Mouse (Mus musculus) heart, embryonic 14.5 days (tissue): ENCODE data around the gene Crcp. TPM values are rescaled to one million over a fixed set of nuclear protein-coding genes. Genes with fewer than 3 reads are reported as not detected.

Experiments
- ATAC-seq: fragments of 200-750 bp; cut with Nextera tagmentation; 2 replicates; pipeline ENCODE4 v1.8.0; 2017; ENCODE audit warnings: low read depth, moderate TSS enrichment; ENCODE audit not compliant: insufficient number of reproducible peaks, insufficient read depth, low FRiP score
- H3K27ac ChIP-seq, 2 experiments: fragments of 200-500 bp in 1 of 2; fragments of 300-500 bp in 1 of 2; sonication (generic) in 1 of 2; replicated peaks in 1 of 2; 2 replicates each; pipeline ENCODE4 v1.5.1; 2012 to 2014; ENCODE audit warnings: low read depth in 2 of 2, low read length in 2 of 2, control low read depth in 1 of 2, mild to moderate bottlenecking in 1 of 2, mixed read lengths in 1 of 2; ENCODE audit not compliant: control insufficient read depth in 1 of 2, insufficient read depth in 1 of 2
- H3K27me3 ChIP-seq: fragments of 300-500 bp; sonication (generic); 2 replicates; pipeline ENCODE4 v1.6.1; 2014; ENCODE audit warnings: mild to moderate bottlenecking, low read length, control low read depth; ENCODE audit not compliant: control insufficient read depth, insufficient read depth
- H3K36me3 ChIP-seq: fragments of 300-500 bp; sonication (generic); 2 replicates; pipeline ENCODE4 v1.6.1; 2014; ENCODE audit warnings: mild to moderate bottlenecking, control low read depth, low read length, mixed read lengths; ENCODE audit not compliant: control insufficient read depth, insufficient read depth
- H3K4me1 ChIP-seq, 2 experiments: fragments of 200-500 bp in 1 of 2; fragments of 300-500 bp in 1 of 2; sonication (generic) in 1 of 2; 2 replicates each; pipeline ENCODE4 v1.6.1; 2012 to 2014; ENCODE audit warnings: low read length in 2 of 2, control low read depth in 1 of 2, mixed read lengths in 1 of 2; ENCODE audit not compliant: control insufficient read depth in 2 of 2, insufficient read depth in 2 of 2
- H3K4me2 ChIP-seq: fragments of 300-500 bp; sonication (generic); 2 replicates; pipeline ENCODE4 v1.6.1; 2014; ENCODE audit warnings: mild to moderate bottlenecking, low read length
- H3K4me3 ChIP-seq, 2 experiments: fragments of 200-500 bp in 1 of 2; fragments of 300-500 bp in 1 of 2; sonication (generic) in 1 of 2; 2 replicates each; pipeline ENCODE4 v1.5.1; 2012 to 2014; ENCODE audit warnings: low read length in 2 of 2, mild to moderate bottlenecking in 2 of 2, control low read depth in 1 of 2, low read depth in 1 of 2, moderate library complexity in 1 of 2; ENCODE audit not compliant: control insufficient read depth in 1 of 2, insufficient read depth in 1 of 2
- H3K9ac ChIP-seq: fragments of 300-500 bp; sonication (generic); 2 replicates; pipeline ENCODE4 v1.6.1; 2014; ENCODE audit warnings: mild to moderate bottlenecking, low read length
- H3K9me3 ChIP-seq: fragments of 300-500 bp; sonication (generic); 2 replicates; pipeline ENCODE4 v1.6.1; 2016; ENCODE audit warnings: low read length, control low read depth; ENCODE audit not compliant: control insufficient read depth
- WGBS: fragments of 180-500 bp; shearing (Covaris S2); extraction: QIAGEN DNeasy Blood & Tissue Kit; methylation state at CpG from one replicate; pipeline ENCODE4 v1.1.7; 2014; 5-methylcytosine and 5-hydroxymethylcytosine counted together
- polyA plus RNA-seq: library from polyadenylated mRNA; unstranded; fragments of >200 nt; fragmentation: Nextera tagmentation; extraction: Ambion mirVana; gene quantifications from 2 replicates; pipeline ENCODE4 v1.2.1, GENCODE M21; 2014

The Crcp gene
- polyA plus RNA-seq, 1 experiment from 2014 or later = 15.1 TPM

- H3K4me3 ChIP-seq = no peak overlapping the region
- no peak overlapping the region for H3K9ac ChIP-seq
- H3K4me2 ChIP-seq = no peak overlapping the region
- 28% methylated on average over 4 of the region's 4 CpGs for WGBS
- peaks cover 8 to 13% of the 10 kb centered on the region in 2 experiments for H3K4me1 ChIP-seq
- H3K27me3 ChIP-seq = no peaks in the 10 kb centered on the region
- H3K27ac ChIP-seq = no peak overlapping the region
- peaks cover 27% of the 10 kb centered on the region for H3K36me3 ChIP-seq
- no peaks in the 10 kb centered on the region for H3K9me3 ChIP-seq
- no peak for ATAC-seq
Measured at GRCm38 (mm10) chr5:129999097-129999496, 30.0 kb upstream of the Crcp start.

GRCm38 (mm10) chr5:130000735-130001134, 28.4 kb upstream of the Crcp start:
- Histone ChIP-seq H3K27ac (no peak overlapping the region), H3K4me2 (no peak overlapping the region), H3K4me3 (no peak overlapping the region), H3K9me3 (peaks cover 11% of the 10 kb centered on the region; the same call in 1 of the 2 replicates), H3K36me3 (peaks cover 21% of the 10 kb centered on the region), H3K27me3 (no peaks in the 10 kb centered on the region), H3K4me1 (peaks cover 8 to 13% of the 10 kb centered on the region in 2 experiments), H3K9ac (no peak overlapping the region)
- no peak for ATAC-seq
- 90% methylated on average over 12 of the region's 12 CpGs for WGBS

- H3K4me3 ChIP-seq = peak overlapping the region; percentile 60 to 87; a peak in 2 of 4 replicates
- H3K9ac ChIP-seq = no peak overlapping the region
- H3K4me2 ChIP-seq = peak overlapping the region; percentile 89
- 70% methylated on average over 5 of the region's 5 CpGs for WGBS
- H3K9me3 ChIP-seq = peaks cover 11% of the 10 kb centered on the region; the same call in 1 of the 2 replicates
- no peak for ATAC-seq
- no peak overlapping the region for H3K27ac ChIP-seq
- peaks cover 14% of the 10 kb centered on the region for H3K36me3 ChIP-seq
- peaks cover 8 to 13% of the 10 kb centered on the region in 2 experiments for H3K4me1 ChIP-seq
- H3K27me3 ChIP-seq = no peaks in the 10 kb centered on the region
Measured at GRCm38 (mm10) chr5:130001356-130001987, 27.6 kb upstream of the Crcp start.

- Histone ChIP-seq H3K27me3 (no peaks in the 10 kb centered on the region), H3K9me3 (peaks cover 11% of the 10 kb centered on the region; the same call in 1 of the 2 replicates), H3K4me2 (peak within 1 kb of the TSS; percentile 89), H3K4me3 (peak within 1 kb of the TSS; percentile 60 to 87), H3K4me1 (peaks cover 8 to 13% of the 10 kb centered on the region in 2 experiments), H3K27ac (peak within 1 kb of the TSS; percentile 65 to 88), H3K9ac (peak within 1 kb of the TSS; percentile 82), H3K36me3 (0 out of 2 replicates have a peak, but pooled peaks cover 5% of the 10 kb centered on the region)
- ATAC-seq = peak; percentile 87
- under 1% methylated on average over 39 of the region's 39 CpGs for WGBS
Measured at GRCm38 (mm10) chr5:130002301-130003146, 26.6 kb upstream of the Crcp start, which contains the start of gene Gusb. TSS of gene Gusb (minus strand) at chr5:130003049.

- peak overlapping the region; percentile 60 to 87; a peak in 3 of 4 replicates for H3K4me3 ChIP-seq
- peaks cover 8 to 13% of the 10 kb centered on the region in 2 experiments for H3K4me1 ChIP-seq
- 0 out of 2 replicates have a peak, but pooled peaks cover 5% of the 10 kb centered on the region for H3K36me3 ChIP-seq
- no peak for ATAC-seq
- WGBS = 50% methylated on average over 7 of the region's 7 CpGs
- peaks cover 11% of the 10 kb centered on the region; the same call in 1 of the 2 replicates for H3K9me3 ChIP-seq
- peak overlapping the region; percentile 65 to 88 for H3K27ac ChIP-seq
- peak overlapping the region; percentile 89 for H3K4me2 ChIP-seq
- peak overlapping the region; percentile 82 for H3K9ac ChIP-seq
- no peaks in the 10 kb centered on the region for H3K27me3 ChIP-seq
Measured at GRCm38 (mm10) chr5:130003229-130003628, 25.9 kb upstream of the Crcp start.

- H3K4me1 ChIP-seq = peaks cover 4 to 7% of the 10 kb centered on the region in 2 experiments
- 89% methylated on average over 1 of the region's 1 CpGs for WGBS
- no peaks in the 10 kb centered on the region; the same call in 1 of the 2 replicates for H3K36me3 ChIP-seq
- no peak overlapping the region for H3K9ac ChIP-seq
- H3K9me3 ChIP-seq = peaks cover 20% of the 10 kb centered on the region
- H3K27me3 ChIP-seq = no peaks in the 10 kb centered on the region
- no peak overlapping the region for H3K4me2 ChIP-seq
- ATAC-seq = no peak
- H3K4me3 ChIP-seq = no peak overlapping the region
- no peak overlapping the region for H3K27ac ChIP-seq
Measured at GRCm38 (mm10) chr5:130007344-130007743, 21.7 kb upstream of the Crcp start.

- Histone ChIP-seq H3K36me3 (no peaks in the 10 kb centered on the region; the same call in 1 of the 2 replicates), H3K27ac (no peak overlapping the region), H3K4me3 (no peak overlapping the region), H3K4me1 (peaks cover 3 to 4% of the 10 kb centered on the region in 2 experiments), H3K27me3 (no peaks in the 10 kb centered on the region), H3K9ac (no peak overlapping the region), H3K9me3 (peaks cover 20% of the 10 kb centered on the region), H3K4me2 (no peak overlapping the region)
- WGBS = 74% methylated on average over 6 of the region's 6 CpGs
- ATAC-seq = no peak
Measured at GRCm38 (mm10) chr5:130008034-130008590, 21.0 kb upstream of the Crcp start.
